Mouse (Mus musculus): ENCODE measurements at regions not wholly inside any gene's neighbourhood (a gene's known extent, or its start where the extent isn't known, plus 50 kb on each side); places are given as distances from the start of the nearest gene placed in this dataset.

- TF ChIP-seq CTCF (IDR thresholded peaks at IDR 0.05; ENCODE audit: borderline replicate concordance, insufficient read depth, low read depth, low read length): no peak
- no peak for TF ChIP-seq POLR2A (IDR thresholded peaks at IDR 0.05; ENCODE audit: borderline replicate concordance, insufficient read depth, low read length)
Measured at GRCm38 (mm10) chr2:78716157-78716798, 151.6 kb upstream of the Ube2e3 start.
